Mouse (Mus musculus): ENCODE results near the gene Maml3. TPM values are rescaled to one million over a fixed set of nuclear protein-coding genes. Genes with fewer than 3 reads are reported as not detected.

Maml3 gene
- total RNA-seq, 2 experiments from 2014 or later = 10.3 to 10.9 TPM

- TF ChIP-seq CTCF (IDR thresholded peaks at IDR 0.05) = no peak
- peak overlapping the region; percentile 78 for H3K27ac ChIP-seq
- intact Hi-C loops (cut with DNase I) = no loop called here
- H3K4me3 ChIP-seq = peak overlapping the region; percentile 1; the same call in 1 of the 2 replicates
- no peak for DNase-seq (ENCODE audit: extremely low spot score in 1 of 2, low spot score in 2 of 2)
These were observed 17.1 kb downstream of the Maml3 start for GRCm38 (mm10) chr3:52087636-52088280.

- Histone ChIP-seq H3K27ac (no peak overlapping the region), H3K4me3 (no peak overlapping the region)
- DNase-seq (ENCODE audit: extremely low spot score in 1 of 2, low spot score in 2 of 2) = no peak
- intact Hi-C loops (cut with DNase I) = no loop called here
- TF ChIP-seq CTCF (IDR thresholded peaks at IDR 0.05) = no peak
These were observed 26.1 kb downstream of the Maml3 start for GRCm38 (mm10) chr3:52078763-52079162.

GRCm38 (mm10) chr3:52073959-52074358, 30.9 kb downstream of the Maml3 start:
- no peak for TF ChIP-seq CTCF (IDR thresholded peaks at IDR 0.05)
- Histone ChIP-seq H3K27ac (no peak overlapping the region), H3K4me3 (no peak overlapping the region)
- no peak for DNase-seq (ENCODE audit: extremely low spot score in 1 of 2, low spot score in 2 of 2)
- intact Hi-C loops (cut with DNase I) = no loop called here

- TF ChIP-seq CTCF (IDR thresholded peaks at IDR 0.05) = no peak
- intact Hi-C loops (cut with DNase I) = no loop called here
- H3K4me3 ChIP-seq = no peak overlapping the region
- no peak overlapping the region for H3K27ac ChIP-seq
- no peak for DNase-seq (ENCODE audit: extremely low spot score in 1 of 2, low spot score in 2 of 2)
These were observed 32.9 kb downstream of the Maml3 start for GRCm38 (mm10) chr3:52071996-52072395.

- intact Hi-C loops (cut with DNase I) = loop anchor here (1.0 kb wide), 1 partner anchor 33 kb away; no protein-coding TSS in a partner anchor
- no peak for TF ChIP-seq CTCF (IDR thresholded peaks at IDR 0.05)
- peak overlapping the region; percentile 76; the same call in 1 of the 2 replicates for H3K27ac ChIP-seq
These were observed 34.8 kb downstream of the Maml3 start for GRCm38 (mm10) chr3:52070163-52070478.

GRCm38 (mm10) chr3:52069304-52070162, 35.3 kb downstream of the Maml3 start:
- intact Hi-C loops (cut with DNase I) = loop anchor here (1.0 kb wide), 1 partner anchor 34 kb away; no protein-coding TSS in a partner anchor
- TF ChIP-seq CTCF (IDR thresholded peaks at IDR 0.05) = no peak
- Histone ChIP-seq H3K4me3 (peak overlapping the region; percentile 52), H3K27ac (peak overlapping the region; percentile 76; the same call in 1 of the 2 replicates)
- DNase-seq (ENCODE audit: extremely low spot score in 1 of 2, low spot score in 2 of 2) = peak; percentile 59 to 63

More at GRCm38 (mm10) chr3:52070163-52070478, 34.8 kb downstream of the Maml3 start:
- no peak for DNase-seq (ENCODE audit: extremely low spot score in 1 of 2, low spot score in 2 of 2)
- H3K4me3 ChIP-seq = peak overlapping the region; percentile 52

GRCm38 (mm10) chr3:52068885-52069284, 36.0 kb downstream of the Maml3 start:
- Histone ChIP-seq H3K27ac (no peak overlapping the region), H3K4me3 (no peak overlapping the region)
- intact Hi-C loops (cut with DNase I) = no loop called here
- TF ChIP-seq CTCF (IDR thresholded peaks at IDR 0.05) = no peak
- no peak for DNase-seq (ENCODE audit: extremely low spot score in 1 of 2, low spot score in 2 of 2)

- Histone ChIP-seq H3K4me3 (no peak overlapping the region), H3K27ac (no peak overlapping the region)
- no peak for DNase-seq (ENCODE audit: extremely low spot score in 1 of 2, low spot score in 2 of 2)
- TF ChIP-seq CTCF (IDR thresholded peaks at IDR 0.05) = no peak
- intact Hi-C loops (cut with DNase I) = no loop called here
These were observed 37.7 kb downstream of the Maml3 start for GRCm38 (mm10) chr3:52067181-52067580.

GRCm38 (mm10) chr3:52066142-52066541, 38.7 kb downstream of the Maml3 start:
- Histone ChIP-seq H3K4me3 (no peak overlapping the region), H3K27ac (no peak overlapping the region)
- TF ChIP-seq CTCF (IDR thresholded peaks at IDR 0.05) = no peak
- no peak for DNase-seq (ENCODE audit: extremely low spot score in 1 of 2, low spot score in 2 of 2)
- intact Hi-C loops (cut with DNase I) = no loop called here

GRCm38 (mm10) chr3:52063261-52063655, 41.6 kb downstream of the Maml3 start:
- DNase-seq (ENCODE audit: extremely low spot score in 1 of 2, low spot score in 2 of 2) = no peak
- Histone ChIP-seq H3K27ac (no peak overlapping the region), H3K4me3 (no peak overlapping the region)
- no peak for TF ChIP-seq CTCF (IDR thresholded peaks at IDR 0.05)
- intact Hi-C loops (cut with DNase I) = no loop called here

- no peak overlapping the region for H3K4me3 ChIP-seq
- no peak overlapping the region for H3K27ac ChIP-seq
- TF ChIP-seq CTCF (IDR thresholded peaks at IDR 0.05) = no peak
- intact Hi-C loops (cut with DNase I) = no loop called here
- DNase-seq (ENCODE audit: extremely low spot score in 1 of 2, low spot score in 2 of 2) = no peak
These were observed 42.3 kb downstream of the Maml3 start for GRCm38 (mm10) chr3:52062389-52063260.
